Mouse (Mus musculus): ENCODE measurements around the gene 9330182O14Rik. TPM values are rescaled to one million over a fixed set of nuclear protein-coding genes. Genes with fewer than 3 reads are reported as not detected.

Gene 9330182O14Rik
- polyA plus RNA-seq, 1 experiment from 2014 or later = not detected

- 50% methylated on average over 6 of the region's 6 CpGs for WGBS
- H3K27me3 ChIP-seq (ENCODE audit: insufficient read depth, low read length) = no peaks in the 10 kb centered on the region
- no peaks in the 10 kb centered on the region for H3K9me3 ChIP-seq (ENCODE audit: low read length)
- no peak for ATAC-seq (ENCODE audit: low FRiP score, low TSS enrichment)
- H3K9ac ChIP-seq (replicated peaks; ENCODE audit: low read length) = no peak overlapping the region
- H3K36me3 ChIP-seq (ENCODE audit: insufficient read depth, low read length) = no peaks in the 10 kb centered on the region
- no peak overlapping the region for H3K27ac ChIP-seq (ENCODE audit: low read length)
- no peaks in the 10 kb centered on the region for H3K4me1 ChIP-seq (ENCODE audit: insufficient read depth, low read length)
- no peak overlapping the region for H3K4me3 ChIP-seq (ENCODE audit: low read length)
- H3K4me2 ChIP-seq (replicated peaks; ENCODE audit: low read depth, low read length) = no peak overlapping the region
Measured at GRCm38 (mm10) chr15:40187017-40187416, 52.9 kb downstream of the 9330182O14Rik start.

Small RNAs within 50 kb of the gene (microRNA-seq; reads per million reads assigned to microRNA genes)
- gene Gm25958 = not detected

Measured in kidney, embryonic 16.5 days (tissue).